Comparison of ENCODE assay signal across 9 mouse cellular contexts in genomic region chr17:15656881-15657607, GRCm38 (mm10). TPM values are rescaled to one million over a fixed set of nuclear protein-coding genes. Genes with fewer than 3 reads are reported as not detected.
A peak's percentile ranks its signal among the peaks of the same experiment; 100 is the strongest.
DNase-seq lines count a peak whose midpoint lies in the region; ATAC-seq lines count a peak whose summit lies in the region.
"Had no signal": no experiment of that assay in that cellular context is flagged by ENCODE, and none has a peak within 500 bp of the region (broad histone marks: within the 10 kb centered on the region; RNA-seq: fewer than 3 reads in every experiment).

No protein-coding gene starts in this region.

- peaks cover 14% of the 10 kb centered on the region for H3K4me1 ChIP-seq in midbrain, embryonic 10.5 days
- H3K4me1 ChIP-seq in midbrain, embryonic 15.5 days: no peaks in the 10 kb centered on the region
- peaks cover 9% of the 10 kb centered on the region; the same call in 1 of the 2 replicates for H3K4me1 ChIP-seq in heart, embryonic 12.5 days (replicated peaks)
- H3K4me1 ChIP-seq: midbrain, embryonic 12.5 days had no signal

- H3K4me2 ChIP-seq in midbrain, embryonic 15.5 days: no peak overlapping the region
- H3K4me2 ChIP-seq in heart, embryonic 12.5 days: peak overlapping the region; percentile 38
- H3K4me2 ChIP-seq: midbrain, embryonic 12.5 days had no signal

- no peak overlapping the region for H3K9ac ChIP-seq in midbrain, embryonic 15.5 days
- H3K9ac ChIP-seq in heart, embryonic 12.5 days: no peak overlapping the region
- H3K9ac ChIP-seq: midbrain, embryonic 12.5 days had no signal

- WGBS in midbrain, embryonic 10.5 days: 25% methylated on average over 6 of the region's 6 CpGs
- 29% methylated on average over 6 of the region's 6 CpGs for WGBS in midbrain, embryonic 15.5 days
- 22% methylated on average over 6 of the region's 6 CpGs for WGBS in heart, embryonic 12.5 days

- H3K4me3 ChIP-seq in midbrain, embryonic 10.5 days: no peak overlapping the region
- H3K4me3 ChIP-seq in midbrain, embryonic 15.5 days: no peak overlapping the region
- H3K4me3 ChIP-seq in heart, embryonic 12.5 days: no peak overlapping the region
- H3K4me3 ChIP-seq: midbrain, embryonic 12.5 days had no signal

- no peaks in the 10 kb centered on the region for H3K27me3 ChIP-seq in midbrain, embryonic 10.5 days (ENCODE audit: low read depth, poor library complexity, severe bottlenecking)
- H3K27me3 ChIP-seq in midbrain, embryonic 15.5 days (replicated peaks): no peaks in the 10 kb centered on the region
- H3K27me3 ChIP-seq in heart, embryonic 12.5 days (replicated peaks): no peaks in the 10 kb centered on the region
- H3K27me3 ChIP-seq: midbrain, embryonic 12.5 days had no signal

- H3K9me3 ChIP-seq in midbrain, embryonic 10.5 days (replicated peaks): no peaks in the 10 kb centered on the region
- no peaks in the 10 kb centered on the region for H3K9me3 ChIP-seq in midbrain, embryonic 15.5 days
- no peaks in the 10 kb centered on the region for H3K9me3 ChIP-seq in heart, embryonic 12.5 days (replicated peaks)
- H3K9me3 ChIP-seq: midbrain, embryonic 12.5 days had no signal

- no peaks in the 10 kb centered on the region for H3K36me3 ChIP-seq in midbrain, embryonic 10.5 days
- no peaks in the 10 kb centered on the region for H3K36me3 ChIP-seq in midbrain, embryonic 15.5 days (replicated peaks)
- no peaks in the 10 kb centered on the region for H3K36me3 ChIP-seq in heart, embryonic 12.5 days
- H3K36me3 ChIP-seq: midbrain, embryonic 12.5 days had no signal

- peak; percentile 40 for DNase-seq in midbrain, embryonic 10.5 days (ENCODE audit: low spot score)
- DNase-seq in kidney, postnatal 14 days: peak; percentile 45
- no peak for DNase-seq in spleen, postnatal 10 days (ENCODE audit: low spot score in 2 of 2)
- DNase-seq in right cerebral cortex, postnatal 10 days (ENCODE audit: low spot score in 2 of 2): no peak
- no peak for DNase-seq in cerebellum, adult 11-12 months

- no peak for ATAC-seq in midbrain, embryonic 15.5 days (replicated peaks)
- peak; percentile 88 for ATAC-seq in heart, embryonic 12.5 days (ENCODE audit: insufficient number of reproducible peaks, low FRiP score)
- ATAC-seq in megakaryocyte, adult 5-6 weeks (ENCODE audit: poor library complexity, severe bottlenecking): peak; percentile 91

- H3K27ac ChIP-seq in midbrain, embryonic 10.5 days (replicated peaks): no peak overlapping the region
- H3K27ac ChIP-seq in midbrain, embryonic 15.5 days: no peak overlapping the region
- H3K27ac ChIP-seq in heart, embryonic 12.5 days (ENCODE audit: poor library complexity, severe bottlenecking): 0 out of 2 replicates have a peak overlapping the region, but pooled peaks have one; percentile 25
- H3K27ac ChIP-seq: midbrain, embryonic 12.5 days had no signal

RNA-seq across cellular contexts. Expression of gene Chd1, which starts 47.7 kb away (rescaled TPM):
- 36.3 and 39.0 TPM in 2 replicates for polyA plus RNA-seq in midbrain, embryonic 10.5 days (2016; fragmentation: Nextera tagmentation; extraction: Ambion mirVana)
- 16.3 and 16.5 TPM in 2 replicates for polyA plus RNA-seq in midbrain, embryonic 15.5 days (2015; fragmentation: Nextera tagmentation; extraction: Ambion mirVana)
- 27.8 and 28.0 TPM in 2 replicates for polyA plus RNA-seq in heart, embryonic 12.5 days (2016; fragmentation: Nextera tagmentation; extraction: Ambion mirVana)
- 30.8 and 32.4 TPM in 2 replicates for total RNA-seq in megakaryocyte, adult 5-6 weeks (2015)
- 51.3 and 52.3 TPM in 2 replicates for total RNA-seq in megakaryocyte, adult 5-6 weeks (2017)

Comparison
In these comparisons a context has a peak if more than half of its experiments do, and no peak if none do; other contexts are left out.
1. DNase-seq: peak in midbrain, embryonic 10.5 days (single experiment) and kidney, postnatal 14 days (single experiment); none in spleen, postnatal 10 days (0 of 2), right cerebral cortex, postnatal 10 days (0 of 2) and cerebellum, adult 11-12 months (single experiment).